Mouse (Mus musculus): ENCODE measurements at regions not wholly inside any gene's neighbourhood (a gene's known extent, or its start where the extent isn't known, plus 50 kb on each side); places are given as distances from the start of the nearest gene placed in this dataset.

DNA sequence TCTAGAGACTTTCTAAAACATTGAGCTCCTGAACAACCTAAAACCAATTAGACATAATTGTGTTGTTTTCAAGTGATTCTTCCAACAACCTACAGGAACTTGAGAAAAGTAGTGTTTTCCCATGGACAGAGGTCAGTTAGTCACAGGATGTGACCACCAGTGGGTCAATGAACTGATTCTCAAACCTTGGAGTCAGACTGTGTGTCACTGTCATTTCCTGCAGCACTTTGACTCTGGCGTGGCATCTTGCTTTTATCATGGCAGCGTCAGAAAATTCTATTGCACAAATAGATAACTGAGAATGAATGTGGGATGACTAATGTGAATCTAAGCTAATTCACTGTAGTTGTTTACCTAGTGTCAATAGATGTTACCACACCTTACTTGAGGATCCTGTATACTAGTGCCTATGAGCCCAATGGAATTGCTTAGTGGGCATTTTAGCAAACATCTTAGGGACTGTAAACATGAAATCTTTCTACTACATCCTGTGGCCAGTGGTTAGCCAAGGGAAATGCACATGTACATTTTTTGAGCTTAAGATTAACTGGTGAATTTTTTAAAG is 150.6 kb upstream of the Fam84a start:
- Histone ChIP-seq H3K9me3 (ENCODE audit: control insufficient read depth, low read length) (no peaks in the 10 kb centered on the region), H3K4me1 (ENCODE audit: control insufficient read depth, insufficient read depth, low read length) (no peaks in the 10 kb centered on the region), H3K27me3 (ENCODE audit: control insufficient read depth, insufficient read depth, low read length) (no peaks in the 10 kb centered on the region), H3K4me3 (ENCODE audit: low read length) (no peak overlapping the region), H3K36me3 (ENCODE audit: control insufficient read depth, insufficient read depth, low read length) (no peaks in the 10 kb centered on the region), H3K9ac (ENCODE audit: low read depth, low read length) (no peak overlapping the region), H3K4me2 (replicated peaks; ENCODE audit: low read depth, low read length) (no peak overlapping the region), H3K27ac (ENCODE audit: low read depth, low read length) (no peak overlapping the region)
- 59% methylated on average over 2 of the region's 2 CpGs for WGBS
- no peak for ATAC-seq (ENCODE audit: low FRiP score, low TSS enrichment)

DNA sequence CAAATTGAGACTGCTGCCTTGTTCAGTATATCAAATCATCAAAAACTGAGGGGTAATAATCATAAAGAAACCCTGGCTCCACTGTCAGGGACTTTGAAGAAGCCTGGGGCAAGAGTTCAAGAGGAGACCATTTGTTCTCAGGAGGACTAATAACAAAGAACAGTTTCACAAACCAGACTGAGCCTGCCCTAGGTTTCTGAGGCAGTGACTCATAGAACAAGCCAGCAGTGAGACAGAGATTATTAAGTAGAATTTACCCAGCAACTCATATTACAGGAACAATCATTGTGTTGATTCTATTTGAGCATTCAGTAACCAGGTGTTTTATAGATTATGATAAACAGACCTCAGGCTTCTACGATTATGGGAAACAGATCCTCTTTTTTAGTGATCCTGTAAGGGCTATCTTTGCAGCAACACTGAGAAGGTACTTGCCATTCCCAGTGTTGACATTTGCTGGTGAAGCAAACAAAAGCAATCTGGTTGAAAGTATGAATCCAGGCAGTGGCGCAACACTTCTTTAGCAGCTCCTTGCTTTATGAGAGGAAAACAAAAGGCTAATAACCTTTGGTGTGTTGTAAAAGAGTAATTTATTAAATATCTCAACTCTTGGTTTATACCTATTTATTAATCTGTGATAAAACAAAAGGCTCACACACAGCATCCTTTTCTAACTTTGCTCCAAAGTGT is 150.0 kb upstream of the Fam84a start:
- ATAC-seq (ENCODE audit: low FRiP score, low TSS enrichment): no peak
- 43% methylated on average over 2 of the region's 2 CpGs for WGBS
- Histone ChIP-seq H3K36me3 (ENCODE audit: control insufficient read depth, insufficient read depth, low read length) (no peaks in the 10 kb centered on the region), H3K9ac (ENCODE audit: low read depth, low read length) (no peak overlapping the region), H3K4me1 (ENCODE audit: control insufficient read depth, insufficient read depth, low read length) (no peaks in the 10 kb centered on the region), H3K27ac (ENCODE audit: low read depth, low read length) (no peak overlapping the region), H3K27me3 (ENCODE audit: control insufficient read depth, insufficient read depth, low read length) (no peaks in the 10 kb centered on the region), H3K4me3 (ENCODE audit: low read length) (no peak overlapping the region), H3K4me2 (replicated peaks; ENCODE audit: low read depth, low read length) (no peak overlapping the region), H3K9me3 (ENCODE audit: control insufficient read depth, low read length) (no peaks in the 10 kb centered on the region)

DNA sequence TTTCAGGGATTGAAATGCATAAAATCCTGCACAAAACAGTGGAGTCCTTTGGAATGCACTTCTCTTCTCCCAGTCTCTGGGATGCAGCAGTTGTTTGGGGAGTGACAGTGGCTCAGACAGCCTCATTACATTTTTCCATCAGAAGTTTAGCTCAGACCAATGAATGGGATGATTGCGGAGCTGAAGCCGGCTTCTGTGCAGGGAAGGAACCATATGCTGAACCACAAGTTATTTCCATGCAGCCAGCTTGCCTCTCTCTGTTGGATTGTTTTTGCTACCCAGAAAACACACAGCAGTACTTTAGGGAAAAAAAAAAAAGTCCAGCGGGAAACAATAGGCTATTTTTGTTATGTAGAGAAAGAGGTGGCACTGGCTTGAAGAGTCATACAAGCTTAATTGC is 140.2 kb upstream of the Fam84a start:
- no peak for ATAC-seq (ENCODE audit: low FRiP score, low TSS enrichment)
- H3K4me2 ChIP-seq (replicated peaks; ENCODE audit: low read depth, low read length): no peak overlapping the region
- H3K4me3 ChIP-seq (ENCODE audit: low read length): no peak overlapping the region
- H3K36me3 ChIP-seq (ENCODE audit: control insufficient read depth, insufficient read depth, low read length): no peaks in the 10 kb centered on the region
- H3K9ac ChIP-seq (ENCODE audit: low read depth, low read length): no peak overlapping the region
- H3K27me3 ChIP-seq (ENCODE audit: control insufficient read depth, insufficient read depth, low read length): no peaks in the 10 kb centered on the region
- no peaks in the 10 kb centered on the region for H3K9me3 ChIP-seq (ENCODE audit: control insufficient read depth, low read length)
- H3K4me1 ChIP-seq (ENCODE audit: control insufficient read depth, insufficient read depth, low read length): no peaks in the 10 kb centered on the region
- 80% methylated on average over 3 of the region's 3 CpGs for WGBS
- H3K27ac ChIP-seq (ENCODE audit: low read depth, low read length): no peak overlapping the region

DNA sequence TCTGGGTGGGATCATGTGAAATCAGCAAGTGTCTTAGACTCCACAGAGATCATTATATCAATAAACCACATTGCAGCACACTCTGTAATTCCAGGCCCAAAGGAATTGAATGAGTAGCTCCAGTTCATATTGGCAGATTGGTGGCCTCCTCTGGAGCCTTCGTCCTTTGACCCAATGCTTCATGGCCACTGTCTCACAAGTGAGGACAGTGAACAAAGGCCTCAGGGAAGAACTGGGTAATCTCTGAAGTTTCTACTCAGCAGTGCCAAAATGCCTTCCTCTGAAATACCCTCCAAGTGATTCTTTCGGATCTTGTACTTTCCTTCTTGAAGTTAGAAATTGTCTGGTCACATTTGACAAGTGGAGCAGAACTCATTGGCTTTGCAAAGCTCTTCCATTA is 135.8 kb upstream of the Fam84a start:
- Histone ChIP-seq H3K9me3 (ENCODE audit: control insufficient read depth, low read length) (no peaks in the 10 kb centered on the region), H3K4me2 (replicated peaks; ENCODE audit: low read depth, low read length) (no peak overlapping the region), H3K9ac (ENCODE audit: low read depth, low read length) (no peak overlapping the region), H3K4me3 (ENCODE audit: low read length) (no peak overlapping the region), H3K4me1 (ENCODE audit: control insufficient read depth, insufficient read depth, low read length) (no peaks in the 10 kb centered on the region), H3K27ac (ENCODE audit: low read depth, low read length) (no peak overlapping the region), H3K36me3 (ENCODE audit: control insufficient read depth, insufficient read depth, low read length) (no peaks in the 10 kb centered on the region), H3K27me3 (ENCODE audit: control insufficient read depth, insufficient read depth, low read length) (no peaks in the 10 kb centered on the region)
- ATAC-seq (ENCODE audit: low FRiP score, low TSS enrichment): no peak
- WGBS: 80% methylated on average over 2 of the region's 2 CpGs

DNA sequence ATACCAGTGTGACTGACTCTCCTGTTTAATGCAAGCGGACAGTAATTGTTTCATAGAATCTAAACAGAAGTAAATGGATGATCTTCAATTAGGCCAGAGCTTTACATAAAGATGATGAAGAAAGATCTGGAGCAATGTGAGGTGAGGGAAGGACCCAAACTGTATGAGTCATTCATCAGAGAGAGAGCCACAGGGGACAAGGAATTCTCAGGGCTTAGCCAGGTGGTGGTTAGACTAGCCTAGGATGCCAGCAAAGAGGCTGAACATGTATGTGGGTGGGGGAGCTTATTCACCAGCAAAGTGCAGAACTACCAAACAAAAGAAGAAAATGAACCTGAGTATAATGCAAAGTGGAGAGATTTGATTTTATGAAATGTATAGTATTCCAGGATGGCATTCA is 134.8 kb upstream of the Fam84a start:
- Histone ChIP-seq H3K36me3 (ENCODE audit: control insufficient read depth, insufficient read depth, low read length) (no peaks in the 10 kb centered on the region), H3K9me3 (ENCODE audit: control insufficient read depth, low read length) (no peaks in the 10 kb centered on the region), H3K27ac (ENCODE audit: low read depth, low read length) (no peak overlapping the region), H3K27me3 (ENCODE audit: control insufficient read depth, insufficient read depth, low read length) (no peaks in the 10 kb centered on the region), H3K4me2 (replicated peaks; ENCODE audit: low read depth, low read length) (no peak overlapping the region), H3K9ac (ENCODE audit: low read depth, low read length) (no peak overlapping the region), H3K4me1 (ENCODE audit: control insufficient read depth, insufficient read depth, low read length) (no peaks in the 10 kb centered on the region), H3K4me3 (ENCODE audit: low read length) (no peak overlapping the region)
- ATAC-seq (ENCODE audit: low FRiP score, low TSS enrichment): no peak
- 93% methylated on average over 1 of the region's 1 CpGs for WGBS

DNA sequence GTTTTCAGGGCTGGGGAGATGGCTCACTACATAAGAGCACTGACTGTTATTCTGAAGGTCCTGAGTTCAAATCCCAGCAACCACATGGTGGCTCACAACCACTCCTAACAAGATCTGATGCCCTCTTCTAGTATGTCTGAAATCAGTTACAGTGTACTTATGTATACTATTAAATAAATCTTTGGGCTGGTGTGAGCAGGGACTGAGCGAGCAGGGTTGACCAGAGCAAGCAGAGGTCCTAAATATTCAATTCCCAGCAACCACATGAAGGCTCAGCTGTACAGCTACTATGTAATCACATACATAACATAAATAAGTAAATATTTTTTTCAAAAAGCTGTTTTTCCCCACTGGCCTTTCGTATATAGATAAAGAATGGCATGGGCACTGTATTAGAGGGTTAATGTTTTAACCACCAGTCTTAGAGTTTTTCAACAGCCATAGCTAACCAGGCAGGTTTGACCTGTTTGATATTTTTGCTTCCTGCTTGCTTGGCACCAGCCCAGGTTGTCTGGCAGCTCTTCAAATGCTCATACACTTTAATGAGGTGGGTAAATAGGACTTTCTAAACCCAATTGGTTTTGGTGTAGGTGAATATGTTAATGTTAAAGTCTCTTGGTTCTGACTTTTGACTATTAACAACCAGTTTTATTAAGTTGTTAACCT is 134.1 kb upstream of the Fam84a start:
- WGBS: 69% methylated on average over 2 of the region's 2 CpGs
- no peaks in the 10 kb centered on the region for H3K36me3 ChIP-seq (ENCODE audit: control insufficient read depth, insufficient read depth, low read length)
- peak; percentile 69; the same call in 1 of the 2 replicates for ATAC-seq (ENCODE audit: low FRiP score, low TSS enrichment)
- H3K9ac ChIP-seq (ENCODE audit: low read depth, low read length): no peak overlapping the region
- no peak overlapping the region for H3K27ac ChIP-seq (ENCODE audit: low read depth, low read length)
- H3K9me3 ChIP-seq (ENCODE audit: control insufficient read depth, low read length): no peaks in the 10 kb centered on the region
- H3K4me2 ChIP-seq (replicated peaks; ENCODE audit: low read depth, low read length): no peak overlapping the region
- no peaks in the 10 kb centered on the region for H3K4me1 ChIP-seq (ENCODE audit: control insufficient read depth, insufficient read depth, low read length)
- H3K4me3 ChIP-seq (ENCODE audit: low read length): no peak overlapping the region
- H3K27me3 ChIP-seq (ENCODE audit: control insufficient read depth, insufficient read depth, low read length): no peaks in the 10 kb centered on the region

DNA sequence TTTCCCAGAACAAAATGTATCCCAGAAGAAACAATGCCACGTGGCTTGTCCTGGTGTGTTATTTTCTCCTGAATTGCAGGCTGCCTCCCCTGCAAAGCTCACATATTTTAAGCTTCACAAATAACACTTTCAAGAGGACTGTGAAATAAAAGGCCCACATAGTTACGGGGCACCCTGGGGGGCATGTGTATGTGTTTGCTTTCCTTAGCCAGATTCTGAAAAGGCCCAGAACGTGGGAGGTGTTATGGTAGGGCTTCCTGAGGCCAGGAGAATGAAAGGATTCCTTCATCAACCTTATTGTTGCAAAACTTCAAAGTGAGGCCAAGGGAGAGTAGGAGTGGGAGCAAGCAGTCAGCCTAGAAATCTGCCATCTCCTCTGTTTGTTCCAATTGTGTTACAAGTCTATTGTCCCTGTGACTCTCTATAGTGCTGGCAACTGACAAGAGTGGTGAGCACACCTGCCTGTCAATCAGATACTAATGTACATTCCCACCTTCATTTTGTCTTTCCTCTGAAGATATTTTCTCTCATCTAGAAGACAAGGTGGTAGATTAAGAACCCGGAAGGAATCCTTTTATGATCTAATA is 131.3 kb upstream of the Fam84a start:
- WGBS: 43% methylated on average over 4 of the region's 4 CpGs
- Histone ChIP-seq H3K36me3 (ENCODE audit: control insufficient read depth, insufficient read depth, low read length) (no peaks in the 10 kb centered on the region), H3K27ac (ENCODE audit: low read depth, low read length) (no peak overlapping the region), H3K9ac (ENCODE audit: low read depth, low read length) (no peak overlapping the region), H3K4me1 (ENCODE audit: control insufficient read depth, insufficient read depth, low read length) (no peaks in the 10 kb centered on the region), H3K4me2 (replicated peaks; ENCODE audit: low read depth, low read length) (no peak overlapping the region), H3K9me3 (ENCODE audit: control insufficient read depth, low read length) (no peaks in the 10 kb centered on the region), H3K4me3 (ENCODE audit: low read length) (no peak overlapping the region), H3K27me3 (ENCODE audit: control insufficient read depth, insufficient read depth, low read length) (no peaks in the 10 kb centered on the region)
- no peak for ATAC-seq (ENCODE audit: low FRiP score, low TSS enrichment)

DNA sequence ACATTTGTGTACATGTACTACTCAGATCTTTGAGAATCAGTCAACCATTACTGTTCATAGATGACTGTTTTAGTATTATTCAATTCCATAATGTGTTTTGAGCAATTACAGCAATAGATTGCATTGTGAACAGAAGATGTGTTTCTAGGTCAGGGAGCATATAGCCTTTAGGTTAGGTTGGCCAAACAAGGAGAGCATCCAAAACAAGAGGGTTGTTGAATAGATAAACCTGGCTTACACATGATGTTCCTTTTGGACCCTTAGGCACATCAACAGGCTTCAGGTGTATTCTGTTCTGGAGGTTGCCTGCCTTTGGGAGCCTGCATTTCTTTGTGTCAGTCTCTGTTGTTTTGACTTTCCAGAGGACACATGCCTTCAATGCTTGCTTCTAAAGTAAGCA is 123.4 kb upstream of the Fam84a start:
- Histone ChIP-seq H3K4me3 (ENCODE audit: low read length) (no peak overlapping the region), H3K9me3 (ENCODE audit: control insufficient read depth, low read length) (no peaks in the 10 kb centered on the region), H3K27ac (ENCODE audit: low read depth, low read length) (no peak overlapping the region), H3K36me3 (ENCODE audit: control insufficient read depth, insufficient read depth, low read length) (no peaks in the 10 kb centered on the region), H3K27me3 (ENCODE audit: control insufficient read depth, insufficient read depth, low read length) (no peaks in the 10 kb centered on the region), H3K9ac (ENCODE audit: low read depth, low read length) (no peak overlapping the region), H3K4me1 (ENCODE audit: control insufficient read depth, insufficient read depth, low read length) (no peaks in the 10 kb centered on the region), H3K4me2 (replicated peaks; ENCODE audit: low read depth, low read length) (no peak overlapping the region)
- ATAC-seq (ENCODE audit: low FRiP score, low TSS enrichment): no peak

DNA sequence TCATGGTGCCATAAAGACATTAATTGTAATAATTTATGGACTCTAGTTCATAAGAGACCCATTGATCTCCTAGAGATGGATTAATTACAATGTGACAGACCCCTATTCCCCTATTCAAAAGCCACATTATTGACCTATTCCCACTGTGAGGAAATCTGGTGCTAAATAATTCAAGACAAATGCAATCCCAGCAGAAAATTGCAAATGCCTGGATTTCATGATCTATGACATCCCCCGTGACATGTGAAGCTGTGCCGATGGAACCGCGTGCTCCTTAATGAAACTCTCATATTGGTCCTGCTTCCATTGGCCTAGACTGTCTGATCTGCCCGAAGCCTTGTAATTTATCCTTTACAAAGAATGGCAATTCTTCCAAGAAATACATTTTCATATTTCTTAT is 122.9 kb upstream of the Fam84a start:
- Histone ChIP-seq H3K9ac (ENCODE audit: low read depth, low read length) (no peak overlapping the region), H3K27ac (ENCODE audit: low read depth, low read length) (no peak overlapping the region), H3K4me1 (ENCODE audit: control insufficient read depth, insufficient read depth, low read length) (no peaks in the 10 kb centered on the region), H3K9me3 (ENCODE audit: control insufficient read depth, low read length) (no peaks in the 10 kb centered on the region), H3K4me3 (ENCODE audit: low read length) (no peak overlapping the region), H3K4me2 (replicated peaks; ENCODE audit: low read depth, low read length) (no peak overlapping the region), H3K27me3 (ENCODE audit: control insufficient read depth, insufficient read depth, low read length) (no peaks in the 10 kb centered on the region), H3K36me3 (ENCODE audit: control insufficient read depth, insufficient read depth, low read length) (no peaks in the 10 kb centered on the region)
- no peak for ATAC-seq (ENCODE audit: low FRiP score, low TSS enrichment)
- 79% methylated on average over 5 of the region's 5 CpGs for WGBS

Data from kidney, embryonic 14.5 days (tissue).